Mouse (Mus musculus): ENCODE data around the gene Fam71e2. TPM values are rescaled to one million over a fixed set of nuclear protein-coding genes. Genes with fewer than 3 reads are reported as not detected.

Gene Fam71e2
- polyA plus RNA-seq, 1 experiment from 2014 or later = not detected

DNA sequence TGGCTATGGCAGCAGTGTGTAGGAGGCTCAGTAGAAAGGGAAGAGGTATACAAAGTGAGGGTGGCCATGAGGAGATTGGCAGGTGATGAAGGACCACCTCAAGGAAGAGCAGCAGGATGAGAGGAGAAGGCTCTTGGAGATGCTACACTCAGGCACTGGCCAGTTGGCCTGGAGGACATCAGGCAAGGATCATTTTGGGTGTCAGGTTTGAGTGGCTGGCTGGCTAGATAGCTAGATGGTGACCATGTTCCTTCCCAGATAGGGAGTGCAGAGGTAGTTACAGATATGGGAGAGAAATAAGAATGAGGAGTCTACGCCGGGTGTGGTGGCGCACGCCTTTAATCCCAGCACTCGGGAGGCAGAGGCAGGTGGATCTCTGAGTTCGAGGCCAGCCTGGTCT lies 26.2 kb downstream of the Fam71e2 start:
- H3K36me3 ChIP-seq = peaks cover 51% of the 10 kb centered on the region
- no peak for ATAC-seq (replicated peaks; ENCODE audit: low FRiP score)
- H3K4me3 ChIP-seq (replicated peaks) = no peak overlapping the region
- H3K27ac ChIP-seq = no peak overlapping the region
- no peaks in the 10 kb centered on the region for H3K27me3 ChIP-seq
- 95% methylated on average over 6 of the region's 6 CpGs for WGBS
- H3K9ac ChIP-seq = no peak overlapping the region
- H3K4me1 ChIP-seq = peaks cover 25% of the 10 kb centered on the region
- no peaks in the 10 kb centered on the region for H3K9me3 ChIP-seq (replicated peaks)
- no peak overlapping the region for H3K4me2 ChIP-seq

DNA sequence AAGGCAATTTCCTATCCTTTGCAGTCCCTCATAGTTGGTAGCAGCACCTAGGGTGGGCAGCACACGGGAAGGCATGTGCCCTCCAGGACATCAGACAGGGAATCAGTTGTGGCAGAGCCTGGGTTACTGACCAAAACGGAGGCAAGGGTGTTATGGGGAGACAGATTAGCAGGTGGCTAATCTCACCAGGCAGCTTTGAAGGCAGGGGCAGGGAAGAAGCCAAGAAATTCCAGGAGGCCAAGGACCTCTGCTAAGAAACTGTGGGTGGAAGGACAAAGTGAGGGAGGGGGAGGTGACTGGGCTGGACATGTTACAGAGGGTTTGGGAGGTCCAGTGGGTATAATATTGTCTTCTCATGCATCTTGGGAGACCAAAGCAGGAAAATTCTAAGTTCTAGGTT lies 27.7 kb downstream of the Fam71e2 start:
- Histone ChIP-seq H3K36me3 (peaks cover 51% of the 10 kb centered on the region), H3K4me3 (replicated peaks) (no peak overlapping the region), H3K4me1 (peaks cover 34% of the 10 kb centered on the region), H3K9ac (no peak overlapping the region), H3K27ac (no peak overlapping the region), H3K9me3 (replicated peaks) (no peaks in the 10 kb centered on the region), H3K4me2 (no peak overlapping the region), H3K27me3 (no peaks in the 10 kb centered on the region)
- ATAC-seq (replicated peaks; ENCODE audit: low FRiP score) = no peak
- 59% methylated on average over 2 of the region's 2 CpGs for WGBS

- Histone ChIP-seq H3K27me3 (no peaks in the 10 kb centered on the region), H3K27ac (no peak overlapping the region), H3K4me2 (0 out of 2 replicates have a peak overlapping the region, but pooled peaks have one; percentile 14), H3K9ac (0 out of 2 replicates have a peak overlapping the region, but pooled peaks have one; percentile 23), H3K9me3 (replicated peaks) (no peaks in the 10 kb centered on the region), H3K36me3 (peaks cover 51% of the 10 kb centered on the region), H3K4me1 (peaks cover 34% of the 10 kb centered on the region), H3K4me3 (replicated peaks) (0 out of 2 replicates have a peak overlapping the region, but pooled peaks have one; percentile 82)
- no peak for ATAC-seq (replicated peaks; ENCODE audit: low FRiP score)
- 82% methylated on average over 6 of the region's 6 CpGs for WGBS
Observed at GRCm38 (mm10) chr7:4742482-4742819, 28.7 kb downstream of the Fam71e2 start.

- peak overlapping the region; percentile 94 for H3K27ac ChIP-seq
- 87% methylated on average over 21 of the region's 21 CpGs for WGBS
- H3K27me3 ChIP-seq = no peaks in the 10 kb centered on the region
- peak overlapping the region; percentile 89 for H3K9ac ChIP-seq
- H3K4me2 ChIP-seq = peak overlapping the region; percentile 87
- H3K36me3 ChIP-seq = peaks cover 47% of the 10 kb centered on the region
- peak overlapping the region; percentile 82 for H3K4me3 ChIP-seq (replicated peaks)
- H3K9me3 ChIP-seq (replicated peaks) = no peaks in the 10 kb centered on the region
- ATAC-seq (replicated peaks; ENCODE audit: low FRiP score) = no peak
- H3K4me1 ChIP-seq = peaks cover 34% of the 10 kb centered on the region
Observed at GRCm38 (mm10) chr7:4741672-4742481, 29.2 kb downstream of the Fam71e2 start.

- no peaks in the 10 kb centered on the region for H3K27me3 ChIP-seq
- H3K36me3 ChIP-seq = peaks cover 40% of the 10 kb centered on the region
- peak overlapping the region; percentile 94 for H3K27ac ChIP-seq
- peak overlapping the region; percentile 82 for H3K4me3 ChIP-seq (replicated peaks)
- H3K4me2 ChIP-seq = peak overlapping the region; percentile 87
- no peaks in the 10 kb centered on the region for H3K9me3 ChIP-seq (replicated peaks)
- H3K9ac ChIP-seq = peak overlapping the region; percentile 89
- 7% methylated on average over 4 of the region's 4 CpGs for whole genome bisulfite sequencing
- ATAC-seq (replicated peaks; ENCODE audit: low FRiP score) = no peak
- peaks cover 34% of the 10 kb centered on the region for H3K4me1 ChIP-seq
Observed at GRCm38 (mm10) chr7:4741151-4741550, 30.0 kb downstream of the Fam71e2 start.

- H3K27ac ChIP-seq = peak overlapping the region; percentile 94
- peak overlapping the region; percentile 87 for H3K4me2 ChIP-seq
- peak overlapping the region; percentile 89 for H3K9ac ChIP-seq
- peaks cover 34% of the 10 kb centered on the region for H3K4me1 ChIP-seq
- H3K4me3 ChIP-seq (replicated peaks) = peak overlapping the region; percentile 82
- peaks cover 32% of the 10 kb centered on the region for H3K36me3 ChIP-seq
- 0% methylated on average over 14 of the region's 14 CpGs for WGBS
- peak; percentile 48 for ATAC-seq (replicated peaks; ENCODE audit: low FRiP score)
- no peaks in the 10 kb centered on the region for H3K9me3 ChIP-seq (replicated peaks)
- no peaks in the 10 kb centered on the region for H3K27me3 ChIP-seq
Observed at GRCm38 (mm10) chr7:4740309-4740727, 30.8 kb downstream of the Fam71e2 start.

DNA sequence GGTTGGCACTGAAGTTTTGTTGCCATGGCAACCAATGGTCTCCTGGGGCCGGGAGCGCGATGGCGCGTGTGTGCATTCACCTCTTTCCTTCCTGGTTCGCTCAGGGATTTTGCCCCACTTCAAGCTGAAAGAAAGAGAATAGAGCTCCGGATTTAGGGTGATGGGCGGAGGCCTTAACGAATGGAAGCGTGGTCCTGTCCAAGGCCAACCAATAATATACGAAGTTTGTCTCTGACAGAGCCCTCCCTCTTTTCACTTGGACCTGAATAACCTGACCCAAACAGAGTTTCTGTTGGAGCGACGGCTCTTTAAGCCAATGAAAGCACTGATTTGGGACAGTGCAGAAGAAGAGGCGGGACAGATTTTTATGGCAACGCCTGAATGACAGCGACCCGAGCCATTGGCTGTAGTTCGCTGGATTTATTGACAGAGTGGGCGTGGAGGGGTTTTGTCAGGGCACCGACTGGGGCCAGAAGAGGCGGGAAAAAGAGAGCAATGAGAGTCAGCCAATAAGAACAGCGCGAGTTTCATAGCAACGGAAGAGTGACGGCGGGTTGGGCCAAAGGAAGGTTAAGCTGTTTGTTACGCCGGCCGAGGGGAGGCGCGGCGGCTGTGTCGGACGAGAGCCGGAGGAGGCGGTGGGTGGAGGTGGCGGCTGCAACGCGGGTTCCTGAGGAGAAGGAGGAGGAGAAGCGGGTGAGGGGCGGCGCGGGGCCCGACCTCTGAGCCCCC lies 31.4 kb downstream of the Fam71e2 start, which contains the start of gene Kmt5c:
TSS of gene Kmt5c (plus strand) at position 572 of the 732 bp plus-strand sequence.
- Histone ChIP-seq H3K4me3 (replicated peaks) (peak within 1 kb of the TSS; percentile 82), H3K36me3 (peaks cover 26% of the 10 kb centered on the region), H3K9ac (peak within 1 kb of the TSS; percentile 89), H3K27me3 (no peaks in the 10 kb centered on the region), H3K27ac (peak within 1 kb of the TSS; percentile 94), H3K4me1 (peaks cover 34% of the 10 kb centered on the region), H3K4me2 (peak within 1 kb of the TSS; percentile 87), H3K9me3 (replicated peaks) (no peaks in the 10 kb centered on the region)
- ATAC-seq (replicated peaks; ENCODE audit: low FRiP score) = peak; percentile 97
- WGBS = under 1% methylated on average over 36 of the region's 44 CpGs

DNA sequence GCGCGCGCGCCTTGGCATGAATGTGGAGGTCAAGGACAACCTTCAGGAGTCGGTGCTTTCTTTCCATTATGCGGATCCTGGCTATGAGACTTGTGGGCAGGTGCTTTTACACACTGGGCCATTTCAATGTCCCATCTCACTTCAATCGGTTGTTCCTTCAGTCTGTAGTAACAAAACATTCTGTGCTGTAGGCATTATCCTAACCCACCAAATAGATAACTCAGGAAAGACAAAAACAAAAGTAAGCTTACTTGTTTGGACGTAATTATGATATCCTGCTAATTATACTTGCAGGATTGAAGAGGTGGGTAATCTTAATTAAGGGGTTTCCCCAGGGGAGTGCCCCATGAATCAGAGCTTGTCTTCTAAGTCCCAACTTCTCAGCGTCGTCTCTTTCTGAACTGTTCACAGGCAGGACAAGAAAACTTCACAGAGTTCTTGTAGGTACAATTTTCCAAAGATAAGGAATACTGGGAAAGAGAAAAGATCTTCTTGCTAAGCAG lies 32.0 kb downstream of the Fam71e2 start:
- ATAC-seq (replicated peaks; ENCODE audit: low FRiP score) = no peak
- peaks cover 20% of the 10 kb centered on the region for H3K36me3 ChIP-seq
- 51% methylated on average over 10 of the region's 10 CpGs for WGBS
- no peaks in the 10 kb centered on the region for H3K27me3 ChIP-seq
- H3K9ac ChIP-seq = peak overlapping the region; percentile 24; the same call in 1 of the 2 replicates
- peak overlapping the region; percentile 82 for H3K4me3 ChIP-seq (replicated peaks)
- peak overlapping the region; percentile 83 for H3K27ac ChIP-seq
- no peaks in the 10 kb centered on the region for H3K9me3 ChIP-seq (replicated peaks)
- peaks cover 34% of the 10 kb centered on the region for H3K4me1 ChIP-seq
- peak overlapping the region; percentile 67 for H3K4me2 ChIP-seq

- 49% methylated on average over 6 of the region's 6 CpGs for WGBS
- Histone ChIP-seq H3K4me2 (no peak overlapping the region), H3K4me1 (no peaks in the 10 kb centered on the region), H3K27me3 (no peaks in the 10 kb centered on the region), H3K27ac (no peak overlapping the region), H3K4me3 (replicated peaks) (no peak overlapping the region), H3K36me3 (no peaks in the 10 kb centered on the region), H3K9ac (no peak overlapping the region), H3K9me3 (replicated peaks) (no peaks in the 10 kb centered on the region)
- ATAC-seq (replicated peaks; ENCODE audit: low FRiP score) = 0 out of 2 replicates have a peak, but pooled peaks have one; percentile 36
Observed at GRCm38 (mm10) chr7:4732968-4733392, 38.1 kb downstream of the Fam71e2 start.

GRCm38 (mm10) chr7:4731090-4731489 lies 40.0 kb downstream of the Fam71e2 start:
- no peaks in the 10 kb centered on the region for H3K9me3 ChIP-seq (replicated peaks)
- H3K4me1 ChIP-seq = no peaks in the 10 kb centered on the region
- no peak overlapping the region for H3K9ac ChIP-seq
- ATAC-seq (replicated peaks; ENCODE audit: low FRiP score) = no peak
- no peak overlapping the region for H3K27ac ChIP-seq
- WGBS = 88% methylated on average over 5 of the region's 5 CpGs
- no peaks in the 10 kb centered on the region for H3K27me3 ChIP-seq
- H3K4me3 ChIP-seq (replicated peaks) = no peak overlapping the region
- H3K4me2 ChIP-seq = no peak overlapping the region
- no peaks in the 10 kb centered on the region for H3K36me3 ChIP-seq

DNA sequence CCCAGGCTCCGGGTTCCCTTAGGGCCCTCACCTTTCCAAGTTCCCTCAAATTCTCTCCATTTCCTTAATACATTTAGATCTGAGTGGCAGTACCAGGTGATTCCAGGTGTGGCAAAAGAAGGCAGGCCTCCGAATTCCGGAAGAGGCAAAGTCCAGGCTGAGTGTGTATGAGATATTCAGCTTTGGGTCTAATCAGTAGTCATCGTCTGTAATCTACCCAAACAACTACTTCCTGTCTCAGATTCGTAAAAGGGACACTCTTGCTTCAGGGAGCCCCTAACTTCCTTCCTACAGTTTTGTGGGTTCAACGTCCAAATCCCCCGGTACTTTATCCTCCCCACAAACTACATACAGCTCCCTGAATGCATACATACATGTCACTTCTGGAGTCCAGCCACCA lies 45.9 kb downstream of the Fam71e2 start, which contains the start of gene Tmem150b:
TSS of gene Tmem150b (minus strand) at position 81 of the 400 bp plus-strand sequence.
- Histone ChIP-seq H3K36me3 (no peaks in the 10 kb centered on the region), H3K4me2 (no peak within 1 kb of the TSS), H3K27me3 (no peaks in the 10 kb centered on the region), H3K4me3 (replicated peaks) (no peak within 1 kb of the TSS), H3K9ac (no peak within 1 kb of the TSS), H3K9me3 (replicated peaks) (no peaks in the 10 kb centered on the region), H3K4me1 (no peaks in the 10 kb centered on the region), H3K27ac (no peak within 1 kb of the TSS)
- ATAC-seq (replicated peaks; ENCODE audit: low FRiP score) = no peak
- WGBS = 81% methylated on average over 7 of the region's 7 CpGs

DNA sequence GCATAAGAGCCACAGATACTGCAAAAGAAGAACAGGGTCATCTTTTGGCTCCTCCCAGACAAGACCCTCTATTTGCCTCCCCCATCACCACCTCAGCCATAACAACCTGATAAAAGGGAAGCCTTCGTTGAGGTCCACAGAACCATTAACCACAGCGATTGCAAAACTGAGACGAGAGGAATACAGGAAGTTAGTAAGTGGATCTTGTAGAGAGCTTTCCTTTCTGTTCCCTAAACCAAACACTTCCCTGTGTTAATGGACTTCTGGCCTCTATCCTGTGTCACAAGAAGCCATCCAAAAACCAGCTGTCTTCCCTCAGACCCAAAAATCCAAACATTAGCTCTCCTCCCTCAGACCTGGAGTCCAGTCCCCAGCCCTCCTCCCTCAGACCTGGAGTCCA lies 46.7 kb downstream of the Fam71e2 start:
- WGBS = 30% methylated on average over 3 of the region's 3 CpGs
- H3K36me3 ChIP-seq = no peaks in the 10 kb centered on the region
- no peak overlapping the region for H3K4me2 ChIP-seq
- ATAC-seq (replicated peaks; ENCODE audit: low FRiP score) = no peak
- no peaks in the 10 kb centered on the region for H3K9me3 ChIP-seq (replicated peaks)
- H3K9ac ChIP-seq = no peak overlapping the region
- H3K4me1 ChIP-seq = no peaks in the 10 kb centered on the region
- H3K4me3 ChIP-seq (replicated peaks) = no peak overlapping the region
- H3K27ac ChIP-seq = no peak overlapping the region
- no peaks in the 10 kb centered on the region for H3K27me3 ChIP-seq

Measured in kidney, embryonic 15.5 days (tissue).